Mouse (Mus musculus) ES-CJ7 (cell line): ENCODE data around the gene Sema6c.
"Not testable (repeated sequence)": the region's sequence is repeated elsewhere in the genome, so short reads cannot be mapped to it uniquely, and the experiment has no call there.

Experiments used
- DNase-seq: peaks from one replicate; pipeline ENCODE4 v3.0.0; 2011; ENCODE audit warnings: low read depth, low spot score

The Sema6c gene

GRCm38 (mm10) chr3:95159987-95160963 is at the start of gene Sema6c:
Sema6c (plus strand) TSS chr3:95160457.
- DNase-seq: peak; percentile 84

GRCm38 (mm10) chr3:95110911-95111726 is 49.1 kb upstream of the Sema6c start, which contains the start of gene Vps72:
Vps72 (plus strand) TSS chr3:95111022.
- DNase-seq: peak; percentile 95

GRCm38 (mm10) chr3:95112760-95113159 is 47.5 kb upstream of the Sema6c start:
- no peak for DNase-seq

GRCm38 (mm10) chr3:95117751-95118150 is 42.5 kb upstream of the Sema6c start:
- DNase-seq: no peak

- DNase-seq: no peak
Observed at GRCm38 (mm10) chr3:95121580-95121979, 38.7 kb upstream of the Sema6c start.

GRCm38 (mm10) chr3:95124246-95124645 is 36.0 kb upstream of the Sema6c start, which contains the start of gene Tmod4:
Tmod4 (plus strand) TSS chr3:95124476.
- peak; percentile 62 for DNase-seq

GRCm38 (mm10) chr3:95124972-95125371 is 35.3 kb upstream of the Sema6c start:
- DNase-seq: no peak

GRCm38 (mm10) chr3:95129226-95129651 is 31.0 kb upstream of the Sema6c start:
- DNase-seq: no peak

GRCm38 (mm10) chr3:95130081-95130480 is 30.2 kb upstream of the Sema6c start:
- no peak for DNase-seq

GRCm38 (mm10) chr3:95132389-95132788 is 27.9 kb upstream of the Sema6c start:
- DNase-seq: not testable (repeated sequence)

GRCm38 (mm10) chr3:95133176-95133575 is 27.1 kb upstream of the Sema6c start:
- DNase-seq: no peak

GRCm38 (mm10) chr3:95133680-95134101 is 26.6 kb upstream of the Sema6c start, which contains the start of the genes Scnm1 and Lysmd1:
Scnm1 (minus strand) TSS chr3:95134011.
Lysmd1 (plus strand) TSS chr3:95134088.
- peak; percentile 95 for DNase-seq

- not testable (repeated sequence) for DNase-seq
Observed at GRCm38 (mm10) chr3:95134133-95134532, 26.1 kb upstream of the Sema6c start.

- peak; percentile 84 for DNase-seq
Observed at GRCm38 (mm10) chr3:95135023-95135422, 25.2 kb upstream of the Sema6c start.

- DNase-seq: no peak
Observed at GRCm38 (mm10) chr3:95135433-95136052, 24.7 kb upstream of the Sema6c start.

GRCm38 (mm10) chr3:95136336-95136735 is 23.9 kb upstream of the Sema6c start:
- DNase-seq: no peak

- DNase-seq: peak; percentile 80
Observed at GRCm38 (mm10) chr3:95139586-95140288, 20.5 kb upstream of the Sema6c start.

- peak; percentile 63 for DNase-seq
Observed at GRCm38 (mm10) chr3:95140289-95140595, 20.0 kb upstream of the Sema6c start.

- DNase-seq: no peak
Observed at GRCm38 (mm10) chr3:95140795-95141194, 19.5 kb upstream of the Sema6c start.

- DNase-seq: no peak
Observed at GRCm38 (mm10) chr3:95141474-95141873, 18.8 kb upstream of the Sema6c start.
